Mouse (Mus musculus) spleen, postnatal 4 days (tissue): ENCODE measurements at regions not wholly inside any gene's neighbourhood (a gene's known extent, or its start where the extent isn't known, plus 50 kb on each side); places are given as distances from the start of the nearest gene placed in this dataset.
"Not testable (repeated sequence)": the region's sequence is repeated elsewhere in the genome, so short reads cannot be mapped to it uniquely, and the experiment has no call there.

ENCODE experiments used
- DNase-seq, 2 experiments: peaks; one replicate each; pipeline ENCODE4 v3.0.0; 2022; ENCODE audit warnings: low spot score in 2 of 2

DNA sequence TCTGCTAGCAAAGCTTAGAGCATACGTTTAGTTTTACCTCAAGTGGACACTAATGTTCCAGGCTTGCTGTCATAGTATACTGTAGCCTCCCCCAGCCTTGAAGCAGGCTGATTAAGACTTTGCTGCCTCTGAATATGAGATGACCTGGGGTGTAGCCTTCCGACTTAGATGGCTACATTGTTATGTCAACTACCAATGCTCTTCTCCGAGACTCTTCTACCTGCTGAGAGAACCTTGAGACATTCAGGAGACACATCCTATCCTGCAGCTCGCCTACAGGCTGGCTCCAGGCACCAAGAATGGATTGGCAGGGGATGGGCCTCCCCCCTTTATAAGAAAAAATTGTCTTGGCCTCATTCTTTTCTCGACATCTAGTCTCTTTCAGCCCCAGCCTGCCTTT, 379.0 kb upstream of the Ptger4 start:
- no peak for DNase-seq

DNA sequence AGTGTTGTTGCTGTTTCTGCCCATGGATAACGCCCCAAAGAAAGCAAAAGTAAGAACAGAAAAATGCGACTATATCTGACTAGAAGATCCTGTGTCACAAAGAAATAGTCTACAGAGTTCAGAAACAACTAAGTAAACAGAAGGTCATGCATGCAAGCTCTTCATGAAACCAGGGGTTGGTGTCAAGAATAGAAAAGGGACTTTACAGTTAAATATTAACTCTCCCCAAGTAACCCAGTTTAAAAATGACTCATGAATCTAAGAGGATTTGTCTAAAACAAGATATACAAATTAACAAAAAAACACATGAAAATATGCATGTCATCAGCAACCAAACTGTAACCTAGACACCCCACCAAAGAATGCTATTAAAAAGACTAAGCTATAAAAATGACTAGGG, 381.4 kb upstream of the Ptger4 start:
- no peak for DNase-seq

- no peak for DNase-seq
Observed at GRCm38 (mm10) chr15:5646673-5647072, 402.7 kb upstream of the Ptger4 start.

DNA sequence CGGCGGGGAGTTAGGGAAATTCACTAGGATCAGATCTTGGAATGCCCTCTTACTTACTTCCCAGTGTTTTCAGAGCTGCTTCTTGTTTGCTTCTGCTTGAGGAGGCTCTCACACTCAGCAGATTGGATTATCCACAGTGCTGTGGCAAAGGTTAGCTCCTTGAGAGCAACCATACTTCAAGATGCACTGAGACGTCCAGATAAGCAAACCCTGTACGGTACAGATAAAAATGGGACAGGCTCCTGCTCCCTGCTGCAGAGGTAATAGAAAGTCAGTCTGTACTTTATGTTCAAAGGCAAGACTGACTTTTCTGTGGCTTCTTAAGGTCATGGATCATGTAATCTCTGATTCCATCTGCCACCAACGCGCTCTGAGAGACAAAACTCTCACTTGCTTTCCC, 414.8 kb upstream of the Ptger4 start:
- peak in 1 of 2 experiments; percentile 23 for DNase-seq

- DNase-seq, result peak in 1 of 2 experiments; percentile 24
Observed at GRCm38 (mm10) chr15:5660819-5661218, 416.8 kb upstream of the Ptger4 start.

- no peak for DNase-seq
Observed at GRCm38 (mm10) chr15:5671781-5672180, 427.8 kb upstream of the Ptger4 start.

DNA sequence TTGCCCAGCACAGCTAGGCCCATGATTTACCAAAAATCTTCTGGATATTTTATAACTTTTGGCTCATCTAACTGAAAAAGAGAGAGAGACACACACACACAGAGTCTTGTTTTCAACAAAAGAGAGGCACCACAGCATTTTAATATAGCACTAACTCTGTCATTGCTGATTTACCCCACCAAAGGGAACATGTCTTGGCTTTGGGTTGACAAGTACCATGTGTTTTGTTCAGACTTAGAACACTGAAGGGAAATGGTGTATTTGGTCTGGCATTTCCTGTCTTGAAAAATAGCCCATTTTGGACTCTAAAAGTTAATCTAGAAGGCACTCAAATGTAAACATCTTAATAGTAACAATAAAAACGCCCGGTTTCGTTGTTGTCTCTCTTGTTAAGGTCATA, 432.7 kb upstream of the Ptger4 start:
- DNase-seq, result no peak

DNA sequence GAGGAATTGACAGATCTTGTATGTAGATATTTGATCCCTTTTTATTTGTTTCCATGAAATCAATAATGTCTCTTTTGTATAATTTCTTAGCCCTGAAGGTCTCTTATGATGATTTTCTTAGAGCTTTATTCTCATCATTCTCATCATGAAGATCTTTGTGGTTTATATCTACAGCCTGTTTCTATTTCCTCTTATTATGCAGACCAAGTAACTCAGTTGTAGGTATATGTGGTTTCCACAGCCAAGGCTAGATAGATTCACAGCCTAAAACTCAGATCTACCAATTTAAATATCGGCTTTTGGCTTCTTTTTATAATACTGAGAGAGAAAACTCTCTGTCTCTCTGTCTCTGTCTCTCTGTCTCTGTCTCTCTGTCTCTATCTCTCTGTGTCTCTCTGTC, 449.8 kb upstream of the Ptger4 start:
- DNase-seq, result no peak

DNA sequence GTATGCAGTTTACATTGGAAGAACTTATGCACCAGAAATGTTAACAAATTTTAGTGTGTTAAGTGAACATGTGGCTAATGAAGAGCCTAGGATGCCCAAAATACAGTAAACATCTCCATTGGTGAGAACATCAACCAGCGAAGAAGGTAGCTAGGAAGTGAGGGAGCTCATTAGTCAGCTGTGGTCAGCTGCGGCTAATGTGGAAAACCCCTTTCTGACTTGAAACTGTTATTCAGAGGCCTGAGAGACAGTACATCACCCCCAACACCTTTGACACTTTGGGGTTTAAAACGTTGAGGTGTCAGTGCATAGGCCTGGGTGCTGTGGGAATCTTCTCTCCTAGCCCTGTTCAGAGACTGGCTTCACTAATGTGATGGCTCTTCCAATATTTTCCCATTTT, 451.0 kb upstream of the Ptger4 start:
- DNase-seq, result no peak

GRCm38 (mm10) chr15:5708454-5708853, 464.5 kb upstream of the Ptger4 start:
- no peak for DNase-seq

DNA sequence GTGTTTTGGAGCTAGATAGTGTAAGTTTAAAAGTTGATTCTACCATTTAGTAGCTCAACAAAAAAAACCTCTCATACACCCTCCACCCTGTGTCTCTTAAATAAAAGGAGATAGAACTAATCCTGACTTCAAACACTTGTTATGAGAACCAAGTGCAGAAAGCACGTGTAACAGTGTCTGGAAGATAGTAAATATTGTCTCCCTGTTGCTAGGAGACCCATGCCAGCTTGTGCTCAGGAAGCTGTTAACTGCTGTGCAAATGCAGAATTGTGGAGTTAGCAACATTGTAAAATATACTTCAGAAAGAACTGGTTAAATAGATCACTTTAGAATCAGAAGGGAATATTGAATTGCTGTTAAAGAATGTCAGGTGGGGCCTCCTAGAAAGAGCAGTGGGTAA, 496.7 kb upstream of the Ptger4 start:
- DNase-seq, result no peak

DNA sequence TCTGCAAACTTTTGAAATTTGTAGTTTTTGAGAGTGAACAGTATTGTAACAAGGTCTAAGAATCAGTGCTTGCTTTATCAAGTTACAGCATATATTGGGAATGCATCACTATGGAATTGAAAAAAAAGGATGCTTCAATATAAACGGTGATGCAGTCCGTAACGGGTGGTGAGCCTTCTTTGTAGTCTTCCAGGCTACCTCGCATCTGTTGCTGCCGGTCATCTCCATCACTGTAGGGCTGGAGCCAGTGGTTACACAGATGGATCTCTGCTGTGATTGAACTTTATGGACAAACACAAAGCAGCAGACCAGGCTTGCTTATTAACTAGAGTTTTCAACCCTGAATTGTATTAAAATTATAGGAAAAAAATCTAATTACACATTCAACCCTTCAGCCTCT, 499.9 kb upstream of the Ptger4 start:
- no peak for DNase-seq

GRCm38 (mm10) chr15:5758690-5759089, 514.7 kb upstream of the Ptger4 start:
- DNase-seq, result no peak

DNA sequence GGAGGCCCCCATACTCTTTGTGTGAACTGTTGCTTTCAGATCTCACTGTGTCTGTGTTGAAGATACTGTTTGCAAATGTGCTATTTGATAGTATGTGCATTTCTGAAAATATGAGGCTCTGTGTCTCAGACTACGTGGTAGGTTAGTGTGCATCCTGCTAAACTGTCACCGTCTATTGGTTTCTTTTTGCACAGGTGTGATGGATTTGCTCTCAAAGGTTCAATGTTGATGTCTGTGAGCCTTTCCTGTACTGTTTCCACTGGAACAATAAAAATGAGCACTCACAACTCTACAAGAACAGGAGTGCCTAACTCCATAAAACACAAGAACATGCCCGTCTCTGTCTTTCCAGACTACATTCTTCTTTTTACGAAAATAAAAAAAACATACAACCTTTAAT, 518.2 kb upstream of the Ptger4 start:
- DNase-seq, result no peak

GRCm38 (mm10) chr15:5777074-5777473, 522.5 kb upstream of the Dab2 start:
- no peak for DNase-seq

DNA sequence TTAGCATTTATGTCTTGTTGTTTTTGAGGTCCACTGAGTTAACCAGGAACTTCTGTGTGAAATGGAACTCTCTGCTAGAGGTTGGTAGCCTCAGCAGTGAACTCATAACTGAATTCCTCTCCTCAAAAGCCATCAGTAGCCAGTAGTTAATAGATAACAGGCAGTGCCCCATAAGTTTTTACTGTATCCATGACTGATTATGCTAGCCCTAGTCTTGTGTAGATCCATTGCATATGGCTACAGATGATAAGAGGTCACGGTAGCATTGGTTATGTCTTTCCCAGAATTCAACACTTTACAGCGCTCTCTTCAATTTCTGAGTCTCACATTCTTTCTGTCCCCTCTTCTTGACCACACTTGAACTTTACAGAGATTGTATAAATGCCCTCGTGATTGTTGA, 499.7 kb upstream of the Dab2 start:
- no peak for DNase-seq

DNA sequence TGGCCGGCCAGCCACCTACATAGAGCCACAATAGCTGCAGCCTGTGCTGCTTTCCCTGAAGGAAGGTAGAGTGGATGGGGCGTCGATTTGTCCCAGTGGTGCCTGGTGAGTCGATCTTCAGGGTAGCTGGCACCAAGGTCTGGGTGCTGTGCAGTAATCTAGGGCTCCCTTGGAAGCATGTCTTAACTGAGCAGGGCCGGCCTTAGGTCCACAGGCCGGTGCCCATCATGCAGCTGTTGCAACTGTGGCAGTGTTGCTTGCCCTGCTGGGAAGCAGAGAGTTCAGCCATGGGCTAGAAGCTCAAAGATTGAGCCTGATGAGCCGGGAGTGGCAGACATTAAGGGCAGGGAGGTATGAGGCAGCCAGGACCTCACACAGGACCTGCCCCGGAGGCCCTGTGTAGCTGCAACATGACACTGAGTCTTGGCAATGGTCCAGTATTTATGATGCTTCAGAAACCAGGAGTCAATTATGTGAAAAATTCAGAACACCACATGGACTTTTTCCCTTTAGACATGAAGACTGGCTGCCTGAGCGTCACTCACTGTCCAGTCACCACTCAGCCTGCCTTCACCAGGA, 488.3 kb upstream of the Dab2 start:
- DNase-seq, result no peak

DNA sequence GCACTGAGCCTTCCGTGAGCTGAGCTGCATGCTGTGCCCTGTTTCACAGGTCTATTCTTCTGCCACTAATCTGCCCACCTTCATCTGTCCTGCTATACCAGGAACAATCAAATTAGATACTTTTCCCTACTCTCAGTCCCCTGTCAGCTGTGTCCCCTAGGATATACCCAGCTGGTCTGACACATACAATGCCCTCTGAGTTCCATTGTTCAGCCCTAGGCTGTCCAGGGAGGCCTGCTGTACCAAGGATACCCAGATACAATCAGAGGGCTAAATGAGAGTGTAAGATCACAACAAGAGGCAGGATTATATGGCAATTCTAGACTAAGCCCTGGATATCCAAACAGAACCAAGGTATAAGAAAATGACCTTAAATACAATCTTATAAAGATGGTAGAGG, 487.6 kb upstream of the Dab2 start:
- DNase-seq, result no peak

DNA sequence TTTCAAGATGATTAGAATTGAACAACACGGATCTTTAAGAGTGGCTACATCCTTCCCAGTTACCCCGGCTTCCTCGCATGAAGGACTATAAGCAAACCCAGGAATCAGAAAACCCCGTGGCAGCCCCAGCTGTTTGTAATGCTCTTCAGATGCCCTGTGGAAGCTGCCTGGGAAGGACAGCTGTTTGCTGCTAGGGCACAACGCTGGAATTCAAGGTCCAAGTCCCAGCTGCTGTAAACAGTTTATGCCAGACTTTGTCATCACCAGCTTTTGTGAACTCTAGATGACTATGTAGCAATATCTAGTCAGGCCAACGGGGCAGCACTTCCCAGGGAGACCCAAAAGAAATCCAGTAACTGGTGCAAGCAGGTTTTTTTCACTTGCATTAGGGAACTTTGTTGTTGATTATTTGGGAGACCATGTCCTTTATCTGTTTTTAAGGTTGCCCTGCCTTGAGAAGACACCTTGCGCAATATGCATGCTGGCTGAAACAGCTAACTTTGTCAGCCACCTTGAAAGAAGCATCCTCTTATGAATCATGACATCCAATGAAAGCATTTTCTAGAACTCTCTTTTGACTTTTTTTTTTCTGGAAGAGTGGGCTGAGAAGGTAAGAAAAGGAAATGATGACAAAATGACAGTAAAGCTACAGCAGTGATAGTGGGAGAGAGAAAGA, 481.5 kb upstream of the Dab2 start:
- DNase-seq, result no peak

GRCm38 (mm10) chr15:5839963-5840362, 459.6 kb upstream of the Dab2 start:
- no peak for DNase-seq

DNA sequence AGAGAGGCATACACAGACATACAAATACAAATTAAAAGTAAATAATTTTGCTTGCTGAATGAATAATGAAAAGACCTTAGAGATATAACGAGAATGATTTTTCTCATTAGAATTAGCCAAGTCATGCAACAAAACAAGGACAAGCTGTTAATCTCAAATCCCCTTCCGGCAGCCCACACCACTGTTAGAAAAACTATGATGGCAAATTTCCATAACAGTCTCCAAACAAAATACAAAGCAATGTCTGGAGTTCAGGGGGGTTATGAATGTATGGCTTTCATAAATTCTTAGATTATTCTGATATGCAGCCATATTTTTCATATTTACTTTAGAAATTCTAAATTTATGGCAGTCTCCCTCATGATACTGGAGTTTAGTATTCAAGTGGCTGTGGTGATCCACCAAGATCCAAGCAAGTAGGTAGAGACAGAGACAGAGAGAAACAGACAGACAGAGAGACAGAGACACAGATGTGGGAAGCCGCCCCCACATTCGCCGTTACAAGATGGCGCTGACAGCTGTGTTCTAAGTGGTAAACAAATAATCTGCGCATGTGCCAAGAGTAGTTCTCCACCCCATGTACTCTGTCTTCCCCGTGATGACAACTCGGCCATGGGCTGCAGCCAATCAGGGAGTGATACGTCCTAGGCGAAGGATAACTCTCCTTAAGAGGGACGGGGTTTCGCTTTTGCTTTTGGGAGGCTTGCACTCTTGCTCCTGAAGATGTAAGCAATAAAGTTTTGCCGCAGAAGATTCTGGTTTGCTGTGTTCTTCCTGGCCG, 458.0 kb upstream of the Dab2 start:
- DNase-seq, result not testable (repeated sequence)

DNA sequence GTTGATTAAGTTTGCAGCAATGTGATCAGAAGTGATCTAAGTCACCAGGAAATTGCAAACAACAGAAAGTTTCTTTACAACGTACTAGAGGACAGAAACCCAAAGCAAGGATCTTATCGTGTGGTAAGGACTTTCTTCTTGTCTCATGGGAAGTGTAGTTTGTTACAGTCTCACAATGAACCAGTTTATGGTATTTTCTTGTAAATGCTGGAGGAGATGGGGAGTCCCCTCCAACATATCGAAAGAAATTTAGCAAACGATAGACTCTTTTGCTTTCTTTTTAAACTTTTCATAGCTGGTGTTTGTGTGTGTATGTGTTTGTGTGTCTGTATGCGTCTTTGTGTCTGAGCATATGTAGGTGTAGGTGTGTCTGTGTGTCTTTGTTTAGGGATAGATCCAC, 453.0 kb upstream of the Dab2 start:
- DNase-seq, result no peak

DNA sequence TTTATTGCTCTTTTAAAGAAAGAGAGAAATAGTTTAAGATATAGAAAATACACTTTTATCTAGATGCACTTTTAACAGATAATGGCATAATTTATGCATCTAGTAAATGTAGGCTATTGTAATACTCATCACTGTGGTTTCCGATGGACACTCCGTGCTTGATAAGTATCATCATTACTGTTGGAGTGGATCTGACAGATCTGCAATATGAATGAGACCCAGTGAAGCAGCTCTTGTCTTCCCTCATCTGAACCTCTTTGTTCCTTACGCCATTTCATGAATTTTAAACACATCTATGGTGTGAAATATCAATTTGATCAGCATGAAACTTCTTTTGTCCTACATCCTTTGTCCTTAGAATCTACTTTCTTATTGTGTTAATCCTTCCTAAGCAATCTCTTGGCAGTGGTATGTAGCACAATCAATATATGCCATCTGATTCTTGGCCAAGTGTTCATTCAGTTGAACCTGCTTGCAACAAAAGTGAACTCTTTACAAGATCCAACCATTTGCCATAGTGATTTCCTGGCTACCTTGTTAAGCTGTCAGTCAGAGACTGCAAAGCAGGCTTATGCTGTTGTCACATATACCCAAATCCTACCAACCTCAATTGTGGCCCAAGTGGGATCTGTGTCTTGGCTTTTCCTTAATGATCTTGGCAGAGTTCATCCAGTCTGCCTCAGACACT, 452.0 kb upstream of the Dab2 start:
- DNase-seq, result no peak
